Mouse (Mus musculus): ENCODE data around the gene Tmem179b.
A peak's percentile ranks its signal among the peaks of the same experiment; 100 is the strongest.

The Tmem179b gene

DNA sequence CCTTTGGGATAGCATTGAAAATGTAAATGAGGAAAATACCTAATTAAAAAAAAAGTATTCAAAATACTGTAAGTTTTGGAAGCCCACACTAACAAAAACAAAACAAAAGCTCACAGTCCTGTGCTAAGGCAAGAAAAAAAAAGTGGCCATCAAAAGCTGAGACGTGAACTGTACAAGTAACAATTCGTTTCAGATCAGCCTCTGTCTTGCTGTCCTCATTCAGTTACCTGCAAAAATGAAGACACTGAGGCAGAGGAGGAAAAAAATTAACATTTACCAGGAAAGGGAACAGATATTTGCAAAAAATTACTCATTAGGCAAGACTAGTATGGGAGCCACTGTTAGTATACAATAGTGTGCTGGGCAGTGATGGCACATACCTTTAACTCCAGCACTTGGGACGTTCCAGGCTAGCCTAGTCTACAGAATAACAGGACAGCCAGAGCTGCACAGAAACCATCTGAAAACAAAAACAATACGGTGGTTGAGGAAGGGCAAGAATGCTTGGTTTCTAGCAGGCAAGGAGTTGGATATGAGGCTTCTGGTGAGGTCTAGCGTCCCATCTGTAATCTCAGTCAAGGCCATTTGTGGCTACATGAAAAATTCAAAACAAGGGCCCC lies 46.7 kb downstream of the Tmem179b start:
- no peak for DNase-seq

DNA sequence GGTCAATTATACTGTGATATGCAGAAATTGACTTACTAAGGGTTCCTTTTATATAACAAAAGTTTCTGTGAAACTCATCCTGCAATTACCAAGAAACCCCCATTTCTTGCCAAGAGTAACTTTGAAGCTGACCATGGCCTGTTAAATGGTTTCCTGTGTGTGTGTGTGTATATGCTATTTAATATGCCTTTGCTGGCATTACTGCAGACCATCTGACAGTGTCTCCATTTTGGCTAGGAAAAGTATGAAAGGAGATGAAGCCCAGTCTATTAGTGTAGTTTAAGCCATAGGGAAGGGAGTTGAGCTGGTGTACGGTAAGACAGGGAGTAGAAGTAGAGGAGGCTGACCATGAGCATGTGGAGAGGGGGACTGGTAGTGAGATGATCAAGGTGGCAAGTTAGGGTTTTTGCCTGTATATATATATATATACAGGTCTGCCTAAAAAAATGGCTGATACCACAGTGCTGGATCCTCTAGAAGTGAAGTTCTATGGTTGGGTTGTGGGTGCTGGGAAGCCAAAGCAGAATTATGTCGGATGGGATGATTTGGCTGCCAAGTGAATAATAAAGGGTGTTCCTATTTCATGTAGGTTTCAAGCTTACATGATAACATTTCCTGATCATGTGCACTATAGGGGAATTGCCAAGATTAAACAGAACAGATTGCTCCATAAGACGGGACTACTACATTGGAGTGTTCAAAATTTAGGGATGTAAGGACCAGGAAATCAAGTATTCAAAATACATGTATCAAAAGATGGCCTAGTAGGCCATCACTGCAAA lies 47.5 kb downstream of the Tmem179b start:
- no peak for DNase-seq

DNA sequence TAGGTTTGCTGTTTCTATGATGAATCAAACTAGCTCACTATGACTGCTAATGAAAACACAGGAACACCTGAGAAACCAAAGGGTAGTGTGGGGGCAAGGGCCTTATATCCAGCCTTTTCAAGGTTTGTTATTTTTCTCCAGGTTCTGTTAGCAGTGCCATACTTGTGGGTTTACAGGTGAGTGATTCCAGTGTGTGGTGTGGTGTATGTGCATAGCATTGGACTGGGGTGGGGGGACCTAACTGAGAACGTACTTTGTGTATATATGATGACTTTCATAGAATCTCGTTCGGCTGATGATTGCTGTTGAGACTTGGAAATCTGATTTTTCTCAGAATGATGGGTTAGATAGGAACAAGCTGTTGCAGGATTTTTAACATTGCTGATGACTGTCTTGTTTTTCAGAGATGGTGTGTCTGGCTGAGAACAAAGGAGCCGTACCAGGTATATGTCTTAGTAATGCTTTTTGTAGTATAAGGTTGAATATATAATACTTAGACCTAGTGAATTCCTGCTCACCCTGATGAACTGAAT lies 49.1 kb downstream of the Tmem179b start:
- DNase-seq = no peak

DNA sequence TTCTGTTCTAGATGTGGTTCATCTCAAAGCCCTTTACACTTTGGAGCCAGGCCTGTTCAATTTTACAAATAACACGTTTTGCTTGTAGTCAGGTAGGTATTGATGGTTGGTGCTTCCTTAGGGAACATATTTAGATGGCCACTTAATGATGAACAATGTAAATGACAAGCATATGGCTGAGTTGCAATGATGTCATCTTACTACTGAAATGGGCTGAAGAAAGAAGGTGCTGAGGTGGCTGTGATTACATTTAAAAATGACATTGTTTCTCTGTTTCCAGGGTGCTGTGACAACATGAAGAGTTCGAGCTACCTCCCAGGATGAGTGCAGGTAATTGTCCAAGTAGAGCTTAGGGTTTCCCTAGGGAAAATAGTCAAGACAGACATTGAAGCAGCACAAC lies 49.9 kb downstream of the Tmem179b start:
- DNase-seq = no peak

- no peak for DNase-seq
Observed at GRCm38 (mm10) chr19:8723574-8724346, 50.5 kb downstream of the Tmem179b start.

DNA sequence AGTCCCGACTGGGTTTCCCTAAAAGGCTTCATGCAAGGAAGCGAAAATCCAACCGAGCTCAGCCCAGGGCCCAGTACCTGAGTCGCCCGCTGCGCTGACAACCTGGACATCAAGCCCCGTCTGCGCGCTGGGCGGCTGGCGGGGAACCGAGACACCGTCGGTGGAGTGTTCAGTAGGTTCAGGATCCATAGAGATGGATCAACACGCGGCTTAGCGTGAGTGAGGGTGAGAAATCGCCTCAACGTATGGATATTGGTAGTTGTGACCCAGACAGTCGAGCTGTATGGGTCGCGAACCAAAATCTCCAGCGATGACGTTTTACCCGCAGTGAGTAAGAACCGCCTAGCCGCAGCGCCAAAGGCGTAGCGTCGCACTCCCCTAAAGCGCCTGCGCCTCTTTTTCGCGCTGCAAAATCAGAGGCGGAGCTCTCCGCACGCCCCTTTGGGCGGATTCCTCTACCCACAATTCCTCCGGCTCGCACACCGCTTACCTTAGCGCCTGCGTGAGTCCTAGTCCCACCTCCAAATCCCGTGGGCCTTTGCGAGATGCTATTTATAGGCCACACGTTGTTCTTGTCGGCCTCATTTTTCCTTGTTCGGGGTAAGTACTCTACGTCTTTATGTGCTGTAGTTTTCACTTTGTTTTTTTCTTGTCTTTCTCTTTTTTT lies 51.2 kb downstream of the Tmem179b start, which contains the start of gene Slc3a2:
Gene Slc3a2 (minus strand): TSS at position 463 of the 667 bp plus-strand sequence.
- peak; percentile 91 for DNase-seq

- no peak for DNase-seq
Observed at GRCm38 (mm10) chr19:8722559-8722906, 51.7 kb downstream of the Tmem179b start.
